Mouse (Mus musculus) stomach, embryonic 15.5 days (tissue): ENCODE results near the gene Slc5a7. TPM values are rescaled to one million over a fixed set of nuclear protein-coding genes. Genes with fewer than 3 reads are reported as not detected.
A peak's percentile ranks its signal among the peaks of the same experiment; 100 is the strongest.

Source experiments
- ATAC-seq: fragments of 200-750 bp; cut with Nextera tagmentation; 2 replicates; pipeline ENCODE4 v1.8.0; 2017; ENCODE audit warnings: low read depth, moderate number of reproducible peaks, moderate TSS enrichment; ENCODE audit not compliant: insufficient read depth, low FRiP score
- H3K27ac ChIP-seq: fragments of 300-500 bp; sonication (generic); 2 replicates; pipeline ENCODE4 v1.5.1; 2015; ENCODE audit warnings: mild to moderate bottlenecking, inconsistent platforms
- H3K27me3 ChIP-seq: fragments of 300-500 bp; sonication (generic); replicated peaks from 2 replicates; pipeline ENCODE4 v1.6.1; 2015; ENCODE audit warnings: inconsistent platforms
- H3K36me3 ChIP-seq: fragments of 300-500 bp; sonication (generic); 2 replicates; pipeline ENCODE4 v1.6.1; 2015; ENCODE audit warnings: inconsistent platforms
- H3K4me1 ChIP-seq: fragments of 300-500 bp; sonication (generic); 2 replicates; pipeline ENCODE4 v1.6.1; 2015; ENCODE audit warnings: inconsistent platforms
- H3K4me2 ChIP-seq: fragments of 300-500 bp; sonication (generic); 2 replicates; pipeline ENCODE4 v1.6.1; 2015; ENCODE audit warnings: mild to moderate bottlenecking, inconsistent platforms
- H3K4me3 ChIP-seq: fragments of 300-500 bp; sonication (generic); replicated peaks from 2 replicates; pipeline ENCODE4 v1.5.1; 2015; ENCODE audit warnings: inconsistent platforms
- H3K9ac ChIP-seq: fragments of 300-500 bp; sonication (generic); 2 replicates; pipeline ENCODE4 v1.6.1; 2015; ENCODE audit warnings: inconsistent platforms
- H3K9me3 ChIP-seq: fragments of 300-500 bp; sonication (generic); 2 replicates; pipeline ENCODE4 v1.6.1; 2016; ENCODE audit warnings: inconsistent platforms
- WGBS: fragments of 180-500 bp; shearing (Covaris S2); methylation state at CpG from one replicate; pipeline ENCODE4 v1.1.7; 2015; 5-methylcytosine and 5-hydroxymethylcytosine counted together
- polyA plus RNA-seq: library from polyadenylated mRNA; unstranded; fragments of >200 nt; fragmentation: Nextera tagmentation; extraction: Ambion mirVana; gene quantifications from 2 replicates; pipeline ENCODE4 v1.2.1, GENCODE M21; 2015

The Slc5a7 gene
- polyA plus RNA-seq = 2.6 and 4.1 TPM in 2 replicates

- no peak for ATAC-seq
- no peak within 1 kb of the TSS for H3K9ac ChIP-seq
These were observed at the start of gene Slc5a7 for GRCm38 (mm10) chr17:54298934-54299333. Slc5a7 (minus strand) TSS chr17:54299034.

GRCm38 (mm10) chr17:54347672-54348071, 48.8 kb upstream of the Slc5a7 start:
- no peaks in the 10 kb centered on the region for H3K4me1 ChIP-seq
- ATAC-seq = no peak
- no peaks in the 10 kb centered on the region for H3K36me3 ChIP-seq
- WGBS = 78% methylated on average over 8 of the region's 8 CpGs
- H3K27ac ChIP-seq = no peak overlapping the region
- no peak overlapping the region for H3K4me2 ChIP-seq
- H3K27me3 ChIP-seq = no peaks in the 10 kb centered on the region
- H3K9ac ChIP-seq = no peak overlapping the region
- H3K4me3 ChIP-seq = no peak overlapping the region
- H3K9me3 ChIP-seq = no peaks in the 10 kb centered on the region

More at GRCm38 (mm10) chr17:54298934-54299333, at the start of gene Slc5a7:
- H3K27ac ChIP-seq = no peak within 1 kb of the TSS
- no peaks in the 10 kb centered on the region for H3K9me3 ChIP-seq
- H3K4me3 ChIP-seq = peak within 1 kb of the TSS; percentile 42
- H3K4me1 ChIP-seq = 0 out of 2 replicates have a peak, but pooled peaks cover 6% of the 10 kb centered on the region
- H3K27me3 ChIP-seq = no peaks in the 10 kb centered on the region
- H3K4me2 ChIP-seq = peak within 1 kb of the TSS; percentile 85
- 75% methylated on average over 1 of the region's 1 CpGs for WGBS
- H3K36me3 ChIP-seq = no peaks in the 10 kb centered on the region

DNA sequence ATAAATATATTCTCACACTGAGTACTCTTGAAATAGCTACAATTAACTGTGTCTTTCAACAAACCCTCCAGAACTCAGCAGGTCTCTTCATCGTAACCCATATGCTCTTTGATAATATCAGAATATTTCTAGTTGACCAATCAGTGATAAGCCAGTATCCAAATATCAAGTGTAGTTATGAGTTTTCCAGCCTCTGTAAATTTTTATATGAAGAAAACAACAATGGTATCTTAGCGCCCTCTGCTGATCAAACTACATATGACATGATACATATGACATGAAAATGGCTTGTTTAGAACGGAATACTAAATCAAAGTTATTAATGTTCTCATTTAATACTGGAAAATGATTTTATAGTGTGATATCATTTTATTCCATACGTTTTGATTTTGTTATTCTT, 44.6 kb upstream of the Slc5a7 start:
- H3K4me1 ChIP-seq = no peaks in the 10 kb centered on the region
- H3K9ac ChIP-seq = no peak overlapping the region
- H3K4me3 ChIP-seq = no peak overlapping the region
- no peak for ATAC-seq
- no peaks in the 10 kb centered on the region for H3K36me3 ChIP-seq
- no peak overlapping the region for H3K4me2 ChIP-seq
- no peaks in the 10 kb centered on the region for H3K9me3 ChIP-seq
- H3K27ac ChIP-seq = no peak overlapping the region
- WGBS = 26% methylated on average over 4 of the region's 4 CpGs
- H3K27me3 ChIP-seq = no peaks in the 10 kb centered on the region

- no peak overlapping the region for H3K27ac ChIP-seq
- peak overlapping the region; percentile 85 for H3K4me2 ChIP-seq
- H3K9me3 ChIP-seq = no peaks in the 10 kb centered on the region
- H3K27me3 ChIP-seq = no peaks in the 10 kb centered on the region
- WGBS = 1% methylated on average over 37 of the region's 37 CpGs
- no peak overlapping the region for H3K9ac ChIP-seq
- ATAC-seq = no peak
- peak overlapping the region; percentile 42 for H3K4me3 ChIP-seq
- no peaks in the 10 kb centered on the region for H3K36me3 ChIP-seq
- H3K4me1 ChIP-seq = 0 out of 2 replicates have a peak, but pooled peaks cover 6% of the 10 kb centered on the region
These were observed 456 bp downstream of the Slc5a7 start for GRCm38 (mm10) chr17:54298232-54298924.

DNA sequence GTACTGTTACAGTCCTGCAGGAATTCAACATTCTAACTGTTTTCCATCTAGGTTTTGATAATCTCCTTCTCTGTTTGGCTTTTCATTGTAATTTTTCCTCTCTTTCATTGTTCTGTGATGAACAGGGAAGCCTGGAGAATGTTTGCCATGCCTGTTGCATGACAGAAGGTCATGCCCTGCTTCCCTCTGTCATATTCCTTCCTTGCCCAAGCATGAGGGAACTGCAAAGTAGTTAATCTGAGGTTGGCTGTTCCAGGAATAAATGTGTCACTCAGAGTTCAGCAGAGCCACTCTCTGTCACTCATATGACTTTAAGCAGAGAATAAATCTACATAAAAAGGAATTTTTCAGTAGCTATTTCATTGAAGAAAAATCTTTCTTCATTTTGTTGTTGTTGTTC, 48.1 kb downstream of the Slc5a7 start:
- Histone ChIP-seq H3K27me3 (no peaks in the 10 kb centered on the region), H3K27ac (no peak overlapping the region), H3K4me1 (no peaks in the 10 kb centered on the region), H3K4me3 (no peak overlapping the region), H3K36me3 (no peaks in the 10 kb centered on the region), H3K4me2 (no peak overlapping the region), H3K9me3 (no peaks in the 10 kb centered on the region), H3K9ac (no peak overlapping the region)
- no peak for ATAC-seq

GRCm38 (mm10) chr17:54243650-54244300, 55.1 kb downstream of the Slc5a7 start:
- no peak overlapping the region for H3K4me3 ChIP-seq
- H3K27me3 ChIP-seq = no peaks in the 10 kb centered on the region
- H3K9ac ChIP-seq = no peak overlapping the region
- ATAC-seq = no peak
- H3K4me1 ChIP-seq = no peaks in the 10 kb centered on the region
- H3K27ac ChIP-seq = no peak overlapping the region
- no peak overlapping the region for H3K4me2 ChIP-seq
- H3K36me3 ChIP-seq = no peaks in the 10 kb centered on the region
- H3K9me3 ChIP-seq = no peaks in the 10 kb centered on the region

DNA sequence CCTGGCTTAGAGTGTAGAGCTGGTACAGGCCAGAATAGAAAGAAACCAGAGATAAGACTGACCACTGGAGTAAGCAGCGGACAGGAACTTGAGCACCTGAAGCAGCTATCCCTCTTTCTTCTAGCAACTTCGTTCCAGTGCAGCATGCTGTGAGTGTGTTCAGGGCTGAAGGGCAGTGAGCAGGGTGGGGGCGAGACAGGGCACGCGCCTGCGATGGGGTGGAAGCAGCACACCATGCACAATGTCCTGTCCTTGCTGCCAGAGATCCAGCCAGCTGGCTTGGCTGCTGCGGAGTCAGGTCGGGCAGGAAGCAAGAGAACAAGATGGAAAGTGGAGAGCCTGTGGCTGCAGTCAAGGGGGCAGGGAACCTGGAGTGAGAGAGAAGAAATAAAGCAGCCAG, 59.4 kb downstream of the Slc5a7 start:
- no peaks in the 10 kb centered on the region for H3K9me3 ChIP-seq
- H3K4me3 ChIP-seq = no peak overlapping the region
- ATAC-seq = no peak
- no peak overlapping the region for H3K4me2 ChIP-seq
- no peaks in the 10 kb centered on the region for H3K27me3 ChIP-seq
- H3K27ac ChIP-seq = no peak overlapping the region
- no peaks in the 10 kb centered on the region for H3K36me3 ChIP-seq
- no peaks in the 10 kb centered on the region for H3K4me1 ChIP-seq
- H3K9ac ChIP-seq = no peak overlapping the region
- 59% methylated on average over 8 of the region's 8 CpGs for WGBS
